Mouse (Mus musculus) ovary, adult 10 weeks (tissue): ENCODE results near the gene Sgsm3. TPM values are rescaled to one million over a fixed set of nuclear protein-coding genes. Genes with fewer than 3 reads are reported as not detected.

ENCODE experiments used
- polyA plus RNA-seq: library from polyadenylated mRNA; stranded (reverse); fragments of 350-450 nt; fragmentation: Illumina TruSeq; extraction: RNeasy Lipid Tissue Mini Kit (QIAGEN cat#74804); gene quantifications from one replicate; pipeline ENCODE4 v1.2.3, GENCODE M21; 2014

The Sgsm3 gene
- not detected for polyA plus RNA-seq

DNA sequence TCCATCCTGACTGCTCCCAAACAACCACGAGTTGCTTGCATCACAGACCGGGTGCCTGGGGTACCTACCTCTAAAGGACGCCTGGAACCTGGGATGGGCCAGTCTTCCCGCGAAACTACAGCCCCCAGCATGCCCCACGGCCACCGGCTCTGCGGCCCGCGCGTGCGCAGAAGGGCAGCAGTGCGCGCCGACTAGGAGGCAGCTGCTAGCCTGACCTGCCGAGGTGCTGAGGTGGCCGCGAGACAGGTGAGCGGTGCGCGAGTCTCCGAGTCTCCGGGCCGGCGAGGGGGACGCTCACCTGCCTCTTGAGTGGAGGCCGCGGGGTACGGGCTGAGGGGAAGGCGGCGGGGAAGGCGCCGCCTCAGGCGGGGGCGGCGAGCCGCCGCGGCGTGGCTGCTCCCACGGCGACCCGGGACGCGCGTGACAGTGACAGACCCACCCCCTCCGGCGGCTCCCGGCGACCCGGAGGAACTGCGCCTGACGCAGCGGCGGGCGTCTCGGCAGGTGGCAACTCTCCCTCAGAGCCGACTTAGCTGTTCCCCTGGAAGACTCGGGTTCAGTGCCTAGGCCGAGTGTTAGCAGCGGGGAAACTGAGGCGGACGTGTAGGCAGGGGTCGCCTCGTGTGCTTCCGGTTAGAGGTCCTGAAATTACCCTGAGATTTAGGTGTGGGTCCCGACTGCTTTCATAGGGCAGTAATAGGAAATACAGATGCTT is at the start of gene Sgsm3:
TSS of gene Sgsm3 (plus strand) at position 146 of the 715 bp plus-strand sequence.

DNA sequence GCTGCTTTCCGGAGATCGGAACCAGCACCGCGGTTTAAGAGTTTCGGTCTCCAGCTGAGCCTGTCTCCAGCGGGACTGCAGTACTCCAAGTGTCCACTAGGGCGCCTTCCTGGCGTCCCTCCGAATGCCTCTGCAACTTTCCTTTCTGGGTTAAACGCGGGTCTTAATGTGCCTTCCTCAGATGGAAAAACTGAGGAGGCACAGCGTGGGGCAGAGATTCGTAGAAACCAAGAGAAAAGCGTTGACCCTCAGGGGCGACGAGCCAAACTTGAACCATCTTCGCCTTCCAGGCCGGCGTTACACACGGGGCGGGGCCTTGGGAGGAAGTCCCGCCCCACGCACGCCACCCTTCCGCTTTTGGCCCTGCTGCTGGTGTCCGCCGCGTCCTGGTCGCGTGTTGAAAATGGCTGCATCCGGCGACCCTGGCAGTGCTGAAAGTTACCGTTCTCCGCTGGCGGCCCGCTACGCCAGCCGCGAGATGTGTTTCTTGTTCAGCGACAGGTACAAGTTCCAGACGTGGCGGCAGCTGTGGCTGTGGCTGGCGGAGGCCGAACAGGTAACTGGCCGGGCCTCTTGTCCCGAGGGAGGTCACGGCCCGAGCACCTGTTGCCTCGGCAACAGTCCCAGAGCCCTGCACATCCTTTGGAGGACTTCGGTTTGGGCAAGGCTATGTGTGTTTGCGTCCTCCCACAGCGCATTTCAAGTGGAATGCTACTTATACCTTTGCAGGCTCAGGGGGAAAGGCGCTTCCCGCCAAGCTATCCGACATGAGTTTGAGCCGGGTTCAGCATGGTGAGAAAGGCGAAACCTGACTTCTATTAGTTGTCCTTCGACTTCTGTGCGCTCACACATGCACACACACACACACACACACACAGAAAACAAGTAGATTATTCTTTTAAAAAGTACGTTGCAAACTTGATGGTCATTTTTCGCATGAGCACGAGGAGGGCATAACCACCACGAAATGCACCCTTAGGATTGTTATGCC is 29.1 kb upstream of the Sgsm3 start, which contains the start of gene Adsl:
TSS of gene Adsl (plus strand) at position 346 of the 991 bp plus-strand sequence.

Other genes with a start within 250 kb of the Sgsm3 start
- 5.3 TPM for gene Adsl, start 29.3 kb upstream of the Sgsm3 start, polyA plus RNA-seq
- 2.1 TPM for gene Mrtfa, start 213.0 kb downstream of the Sgsm3 start, polyA plus RNA-seq